Mouse (Mus musculus) ES-E14 (cell line): ENCODE data around the gene Manba.

Experiments
- CHD2 ChIP-seq: IDR thresholded peaks from 2 replicates; pipeline ENCODE4 v1.6.1; 2014; ENCODE audit warnings: mild to moderate bottlenecking, low read depth, low read length, inconsistent platforms
- HCFC1 ChIP-seq: IDR thresholded peaks from 2 replicates; pipeline ENCODE4 v1.6.1; 2012; ENCODE audit warnings: low read length, inconsistent platforms, borderline replicate concordance; ENCODE audit not compliant: insufficient read depth
- MAFK ChIP-seq: IDR thresholded peaks from 2 replicates; pipeline ENCODE4 v1.6.1; 2014; ENCODE audit warnings: mild to moderate bottlenecking, low read depth, low read length, inconsistent platforms; ENCODE audit not compliant: insufficient read depth
- ZNF384 ChIP-seq: IDR thresholded peaks from 2 replicates; pipeline ENCODE4 v1.6.1; 2012; ENCODE audit warnings: low read depth, low read length, inconsistent platforms

DNA sequence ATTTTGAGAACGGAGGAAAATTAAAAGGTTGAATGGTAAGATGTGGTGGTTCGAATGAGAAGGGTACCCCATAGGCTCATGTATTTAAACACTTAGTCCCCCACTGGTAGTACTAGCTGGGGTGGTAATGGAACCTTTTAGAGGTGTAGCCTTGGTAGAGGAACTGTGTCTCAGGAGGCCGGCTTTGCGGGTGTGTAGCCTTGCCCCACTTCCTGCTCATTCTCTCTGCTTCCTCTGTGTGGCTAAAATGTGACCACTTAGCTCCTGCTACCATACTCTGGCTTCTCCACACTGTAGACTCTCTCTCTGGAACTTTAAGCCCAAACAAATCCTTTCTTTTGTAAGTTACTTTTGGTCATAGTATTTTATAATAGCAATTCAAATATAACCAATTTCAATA lies 79.9 kb downstream of the Manba start:
- TF ChIP-seq CHD2, result no peak
- TF ChIP-seq ZNF384, result no peak
- TF ChIP-seq MAFK, result no peak
- TF ChIP-seq HCFC1, result no peak
